In genomic region chr2:168707766-168708165, GRCm38 (mm10) we compare ENCODE assay signal across 13 mouse cellular contexts. TPM values are rescaled to one million over a fixed set of nuclear protein-coding genes. Genes with fewer than 3 reads are reported as not detected.
"Had no signal": no experiment of that assay in that cellular context is flagged by ENCODE, and none has a peak within 500 bp of the region (broad histone marks: within the 10 kb centered on the region; RNA-seq: fewer than 3 reads in every experiment).

No protein-coding gene starts in this region.

- H3K4me2 ChIP-seq: limb, embryonic 13.5 days; midbrain, embryonic 12.5 days; neural tube, embryonic 15.5 days had no signal

- H3K27me3 ChIP-seq: limb, embryonic 13.5 days; midbrain, embryonic 12.5 days; neural tube, embryonic 15.5 days had no signal

- DNase-seq: kidney, adult 18-20 months; kidney, postnatal 10 days; kidney, postnatal 4 days; left cerebral cortex, postnatal 4 days; lung, adult 18-20 months had no signal

- H3K9me3 ChIP-seq: limb, embryonic 13.5 days; midbrain, embryonic 12.5 days; neural tube, embryonic 15.5 days had no signal

- H3K27ac ChIP-seq: layer of hippocampus, adult 2 months; limb, embryonic 13.5 days; liver, embryonic 14.5 days; midbrain, embryonic 12.5 days; neural tube, embryonic 15.5 days; stomach, postnatal 0 days had no signal

- H3K9ac ChIP-seq: limb, embryonic 13.5 days; liver, embryonic 14.5 days; midbrain, embryonic 12.5 days; neural tube, embryonic 15.5 days had no signal

- H3K4me3 ChIP-seq: layer of hippocampus, adult 2 months; limb, embryonic 13.5 days; midbrain, embryonic 12.5 days; myocyte; neural tube, embryonic 15.5 days had no signal

RNA-seq across cellular contexts. Expression of gene Sall4, which starts 60.0 kb away (rescaled TPM):
- polyA plus RNA-seq: lung, embryonic 16.5 days; myocyte had no signal
